In genomic region chr2:131234127-131234650, GRCm38 (mm10) we compare ENCODE assay signal across 1 mouse cellular context.
TF ChIP-seq lines count a peak whose summit lies in the region.

No protein-coding gene starts in this region.

TF ChIP-seq in CH12.LX, 34 proteins besides CTCF, POLR2A, EP300 and RAD21 (continued from another document):
- peak; percentile 12; the same call in 1 of the 2 replicates for TF ChIP-seq ELF1 (IDR thresholded peaks at IDR 0.05; ENCODE audit: low read depth, low read length)
- 0 out of 2 replicates have a peak, but pooled peaks have one; percentile 28 for TF ChIP-seq KAT2A (IDR thresholded peaks at IDR 0.05; ENCODE audit: insufficient replicate concordance, low read length)
- 0 out of 2 replicates have a peak, but pooled peaks have one; percentile 6 for TF ChIP-seq HCFC1 (IDR thresholded peaks at IDR 0.05; ENCODE audit: low read depth, low read length)
- TF ChIP-seq NELFE (IDR thresholded peaks at IDR 0.05; ENCODE audit: low read depth, low read length): peak; percentile 92
TF ChIP-seq in CH12.LX: peak in this region for 11.
